Mouse (Mus musculus) c-Kit-positive CD71-negative TER-119-negative erythroid progenitor cells, embryonic 14.5 days (primary cell): Measurements from ENCODE around the gene E2f1.

ENCODE experiments used
- DNase-seq: peaks from one replicate; pipeline ENCODE4 v3.0.0-alpha.2; 2013; ENCODE audit warnings: low read depth

Gene E2f1

GRCm38 (mm10) chr2:154551927-154552326, 17.8 kb downstream of the E2f1 start:
- no peak for DNase-seq

DNA sequence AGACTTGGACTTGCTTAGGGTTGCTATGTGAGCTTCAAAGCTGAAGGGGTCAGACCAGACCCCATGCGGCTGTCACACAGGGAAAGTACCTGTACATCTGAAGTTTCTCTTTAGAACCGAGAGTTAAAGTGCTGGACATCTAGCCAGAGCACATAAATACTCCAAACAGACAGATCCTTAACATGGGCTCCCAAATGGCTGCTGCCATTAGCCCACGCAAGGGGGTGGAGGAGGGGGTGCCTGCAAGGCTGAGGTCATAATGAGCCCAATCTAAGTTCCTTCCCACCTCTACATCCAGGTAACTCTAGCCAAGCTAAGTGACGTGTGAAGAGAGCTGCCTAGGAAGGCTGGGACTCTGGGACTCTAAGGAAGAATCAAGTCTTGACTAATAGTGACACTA, 18.2 kb downstream of the E2f1 start, which contains the start of gene Actl10:
Gene Actl10, plus strand, starts transcription at position 301 of the 400 bp plus-strand sequence.
- DNase-seq = no peak

GRCm38 (mm10) chr2:154550937-154551336, 18.8 kb downstream of the E2f1 start:
- no peak for DNase-seq

DNA sequence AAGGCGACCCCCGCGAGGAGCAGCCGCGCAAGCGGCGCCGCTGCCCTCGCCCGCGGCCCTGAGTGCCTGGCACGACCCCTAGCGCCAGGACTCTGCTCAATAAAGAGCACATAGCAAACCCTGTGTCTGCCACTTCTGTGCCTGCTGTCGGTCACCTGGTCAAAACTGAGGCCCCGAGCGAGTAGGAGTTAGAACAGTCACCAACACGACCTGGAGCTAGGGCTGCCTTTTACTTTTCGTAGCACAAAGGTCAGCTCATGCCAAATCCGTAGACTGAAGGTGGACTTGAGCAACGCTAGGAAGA, 19.9 kb downstream of the E2f1 start:
- DNase-seq = no peak

DNA sequence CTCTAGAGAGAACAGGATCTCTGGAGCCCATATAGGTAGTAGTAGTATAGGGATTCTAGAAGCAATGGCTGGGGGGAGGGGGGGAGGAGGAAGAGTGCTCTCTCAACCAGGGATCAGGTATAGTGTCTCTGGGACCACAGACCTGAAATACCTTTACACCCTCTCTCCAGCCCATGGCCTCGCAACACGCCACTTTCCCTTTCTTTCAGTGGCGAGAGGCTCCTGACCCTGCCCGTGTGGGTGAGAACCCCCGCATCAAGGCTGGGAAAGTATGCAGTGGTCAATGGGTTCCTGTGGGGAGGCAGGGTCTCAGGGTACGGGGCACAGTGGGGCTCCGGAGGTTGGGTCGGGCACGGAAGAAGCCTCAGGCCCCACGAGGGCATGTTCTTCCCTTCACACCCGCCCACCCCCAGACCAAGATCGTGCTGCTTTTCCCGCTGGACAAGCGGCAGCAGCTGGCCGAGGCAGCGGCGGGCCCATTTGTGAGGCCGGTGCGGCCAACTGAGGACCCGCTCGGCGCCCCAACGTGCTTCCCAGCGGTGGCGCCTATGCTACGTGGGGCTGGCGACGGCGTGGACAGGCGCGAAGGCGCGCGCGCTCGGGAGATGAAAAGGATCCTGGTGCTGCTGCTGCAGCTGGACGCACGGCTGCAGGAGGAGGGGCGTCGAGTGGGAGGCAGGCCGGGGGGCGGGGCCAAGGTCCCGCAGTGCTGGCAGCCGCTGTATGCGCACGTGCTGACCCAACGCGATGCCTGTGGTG, 20.4 kb downstream of the E2f1 start:
- no peak for DNase-seq

DNA sequence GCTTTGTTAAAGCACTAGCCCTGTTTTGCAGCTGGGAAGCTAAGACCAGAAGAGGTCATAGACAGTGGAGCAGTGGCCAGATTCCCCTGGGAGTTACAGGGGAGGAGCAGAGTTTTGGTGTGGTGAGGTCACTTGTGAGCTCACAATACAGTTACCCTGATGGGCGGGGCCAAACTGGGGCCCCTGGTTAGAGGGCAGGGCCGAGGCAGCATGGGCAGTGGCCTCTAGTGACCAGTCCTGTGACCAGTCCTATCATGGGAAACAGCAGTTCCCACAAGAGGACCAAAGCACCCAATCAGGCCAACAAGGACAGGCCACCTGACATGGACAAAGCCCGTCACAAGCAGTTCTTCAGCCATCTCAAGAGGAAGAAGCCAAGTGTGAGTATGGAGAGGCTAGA, 21.0 kb downstream of the E2f1 start:
- DNase-seq = no peak

GRCm38 (mm10) chr2:154546711-154547110, 23.0 kb downstream of the E2f1 start, which contains the start of gene 1700003F12Rik:
Gene 1700003F12Rik (plus strand): TSS chr2:154547085.
- DNase-seq = no peak

DNA sequence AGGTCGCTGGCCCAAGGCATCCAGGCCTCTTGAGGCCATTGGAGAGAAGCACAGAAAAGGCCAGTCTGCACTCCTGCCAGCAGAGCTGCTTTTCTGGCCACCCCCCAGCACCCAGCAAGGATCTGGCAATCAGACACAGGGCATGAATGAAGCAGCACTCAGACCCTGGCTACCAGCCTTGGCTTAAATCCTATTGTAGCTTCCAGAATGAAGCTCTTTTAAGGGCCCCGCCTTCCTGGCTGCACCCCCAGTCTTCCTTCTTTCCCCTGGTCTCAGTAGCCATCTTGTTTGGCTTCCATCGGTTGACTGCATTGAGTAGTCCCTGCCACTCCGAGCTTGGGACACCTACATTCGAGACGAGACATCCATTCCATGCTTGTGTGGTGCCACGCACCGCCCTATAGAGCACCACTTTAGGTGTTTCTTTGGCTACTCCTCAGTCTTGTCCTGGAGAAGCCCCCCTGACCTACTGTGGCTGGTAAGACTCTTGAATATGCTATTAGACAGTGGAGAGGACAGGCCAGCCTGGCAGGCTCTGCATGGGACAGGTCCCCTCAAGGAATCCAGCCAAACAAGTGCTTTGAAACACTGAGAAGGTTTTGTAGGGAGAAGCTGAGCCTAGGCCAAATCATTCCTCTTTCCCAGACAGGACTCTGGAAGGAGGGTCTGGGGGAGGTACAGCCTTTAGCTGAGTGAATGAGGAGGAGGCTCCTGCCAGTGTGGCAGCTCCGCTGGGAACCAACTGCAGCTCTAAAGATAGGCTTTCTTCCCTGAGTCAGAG, 25.9 kb downstream of the E2f1 start:
- no peak for DNase-seq

- no peak for DNase-seq
Measured at GRCm38 (mm10) chr2:154541630-154542029, 28.1 kb downstream of the E2f1 start.

DNA sequence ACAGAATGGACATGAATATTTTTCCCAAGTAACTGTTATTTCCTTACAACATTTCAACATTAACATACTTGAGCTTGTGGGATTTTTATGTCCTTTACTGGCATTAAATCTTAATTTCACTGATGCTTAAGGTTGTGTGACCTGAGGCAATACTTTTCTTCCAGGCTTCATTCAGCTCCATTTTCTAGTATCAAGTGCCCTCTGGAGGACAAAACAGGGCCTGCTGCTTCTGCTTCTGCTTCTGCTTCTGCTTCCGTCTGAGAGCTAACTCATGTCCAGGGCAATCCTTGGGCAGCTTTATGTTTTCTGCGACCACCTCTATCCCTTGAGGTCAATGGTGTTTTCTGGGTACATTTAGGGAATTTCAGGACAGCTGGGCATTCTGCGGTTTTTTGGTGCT, 30.0 kb downstream of the E2f1 start:
- no peak for DNase-seq

- no peak for DNase-seq
Measured at GRCm38 (mm10) chr2:154538710-154539109, 31.0 kb downstream of the E2f1 start.

DNA sequence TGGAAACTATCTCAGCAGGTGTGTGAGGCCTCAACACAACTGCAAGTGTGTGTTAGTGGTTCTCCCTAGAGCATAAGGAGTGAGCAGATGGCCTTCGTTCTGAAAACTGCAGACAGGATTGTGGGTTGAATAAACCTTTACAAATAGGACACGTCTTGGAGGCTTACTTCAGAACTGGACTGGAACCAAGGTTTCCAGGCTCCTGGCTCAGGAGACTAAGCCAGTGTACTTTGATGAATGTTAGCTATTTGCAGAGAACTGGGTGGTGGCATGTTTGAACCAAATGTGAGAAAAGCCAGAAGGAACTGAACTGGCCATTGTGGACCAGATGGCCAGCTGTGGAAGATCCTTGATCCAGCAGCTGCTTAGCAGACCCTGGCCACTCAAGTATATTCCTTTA, 31.4 kb downstream of the E2f1 start:
- no peak for DNase-seq

GRCm38 (mm10) chr2:154534704-154535270, 34.9 kb downstream of the E2f1 start:
- DNase-seq = no peak

DNA sequence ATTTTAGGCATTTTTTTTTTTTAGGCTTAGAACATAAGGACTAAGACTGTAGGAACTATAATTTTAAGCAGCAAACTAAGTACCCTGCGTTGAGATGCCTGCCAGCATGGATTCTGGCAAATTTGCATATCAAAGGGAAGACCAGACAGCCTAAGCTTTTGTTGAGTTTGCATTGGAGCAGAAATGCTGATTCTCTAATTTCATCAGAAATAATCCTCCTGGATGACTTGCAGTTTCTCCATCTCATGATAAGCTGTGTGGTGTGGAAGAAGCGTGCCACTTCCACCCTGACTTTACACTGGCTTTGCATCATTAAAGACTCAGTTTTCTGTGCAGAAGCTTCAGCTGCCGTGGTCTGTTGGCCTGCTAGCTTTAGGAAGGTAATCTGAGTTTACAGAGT, 36.8 kb downstream of the E2f1 start:
- no peak for DNase-seq

GRCm38 (mm10) chr2:154526531-154526930, 43.2 kb downstream of the E2f1 start:
- DNase-seq = no peak

DNA sequence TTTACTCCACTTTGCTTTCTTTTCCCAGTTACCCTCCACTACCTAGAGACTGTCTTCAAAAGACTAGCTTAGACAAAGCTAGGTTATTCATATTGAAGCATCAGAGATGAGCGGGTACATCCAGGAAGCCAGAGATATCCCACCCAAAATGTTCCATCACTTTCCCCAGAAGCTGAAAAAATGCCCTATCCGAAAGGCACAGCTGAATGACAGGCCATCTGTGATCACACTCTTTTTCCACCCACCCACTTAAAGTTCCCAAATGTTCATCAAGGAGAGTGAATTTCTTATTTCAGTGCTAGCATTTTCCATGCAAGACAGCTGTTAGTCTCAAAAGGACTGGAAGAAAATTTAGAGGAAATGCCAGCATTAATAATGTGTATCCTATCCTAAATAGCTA, 44.4 kb downstream of the E2f1 start:
- DNase-seq = no peak

DNA sequence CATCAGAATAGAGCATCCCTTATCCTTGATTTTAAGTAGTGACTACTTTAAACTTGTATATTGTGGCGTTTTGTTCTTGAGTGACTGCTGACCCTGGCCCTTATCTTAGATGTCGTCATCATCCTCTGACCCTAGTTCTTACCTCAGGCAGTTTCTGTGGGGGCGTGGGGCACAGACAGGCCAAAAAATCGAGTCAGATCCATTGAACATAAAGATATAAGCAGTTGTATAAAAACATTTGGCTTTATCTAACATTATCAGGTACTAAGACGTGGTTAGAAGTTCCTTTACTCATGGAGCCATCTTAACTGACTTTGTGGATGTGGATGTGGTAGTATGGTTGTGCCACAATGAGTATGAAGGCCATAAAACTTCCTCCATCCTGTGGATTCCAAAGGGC, 47.4 kb downstream of the E2f1 start:
- no peak for DNase-seq

DNA sequence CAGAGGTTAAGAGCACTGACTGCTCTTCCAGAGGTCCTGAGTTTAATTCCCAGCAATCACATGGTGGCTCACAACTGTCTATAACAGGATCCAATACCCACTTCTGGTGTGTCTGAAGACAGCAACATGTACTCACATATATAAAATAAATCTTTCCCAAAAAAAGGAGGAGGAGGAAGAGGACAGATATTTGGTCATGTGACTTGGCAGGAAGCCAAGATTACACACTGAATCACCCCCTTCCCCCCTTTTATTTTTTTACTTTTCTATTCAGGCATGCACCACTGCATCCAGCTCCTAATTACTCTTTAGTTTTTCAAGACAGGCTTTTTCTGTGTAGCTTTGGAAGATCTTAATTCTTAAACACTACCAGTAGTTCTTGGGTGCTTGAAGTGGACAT, 48.2 kb downstream of the E2f1 start:
- DNase-seq = no peak

GRCm38 (mm10) chr2:154517424-154517823, 52.3 kb downstream of the E2f1 start:
- no peak for DNase-seq

GRCm38 (mm10) chr2:154516944-154517343, 52.7 kb downstream of the E2f1 start:
- no peak for DNase-seq

GRCm38 (mm10) chr2:154510141-154510540, 59.6 kb downstream of the E2f1 start:
- DNase-seq = no peak
